Mouse (Mus musculus): ENCODE measurements around the gene Smtnl2.

The Smtnl2 gene

GRCm38 (mm10) chr11:72361385-72362346, 49.8 kb downstream of the Smtnl2 start:
- in situ Hi-C loops (cut with MboI): no loop called here

GRCm38 (mm10) chr11:72354971-72355728, 56.4 kb downstream of the Smtnl2 start:
- in situ Hi-C loops (cut with MboI): no loop called here

- in situ Hi-C loops (cut with MboI): no loop called here
Observed at GRCm38 (mm10) chr11:72353186-72353585, 58.3 kb downstream of the Smtnl2 start.

- in situ Hi-C loops (cut with MboI): no loop called here
Observed at GRCm38 (mm10) chr11:72352272-72352671, 59.2 kb downstream of the Smtnl2 start.

- in situ Hi-C loops (cut with MboI): loop anchor here (10.0 kb wide), 1 partner anchor 215 kb away; no protein-coding TSS in a partner anchor
Observed at GRCm38 (mm10) chr11:72349652-72350051, 61.9 kb downstream of the Smtnl2 start.

GRCm38 (mm10) chr11:72349016-72349415, 62.5 kb downstream of the Smtnl2 start:
- in situ Hi-C loops (cut with MboI): loop anchor here (10.0 kb wide), 1 partner anchor 216 kb away; no protein-coding TSS in a partner anchor

GRCm38 (mm10) chr11:72348563-72348962, 63.0 kb downstream of the Smtnl2 start:
- in situ Hi-C loops (cut with MboI): loop anchor here (10.0 kb wide), 1 partner anchor 216 kb away; no protein-coding TSS in a partner anchor

GRCm38 (mm10) chr11:72344486-72344885, 67.0 kb downstream of the Smtnl2 start:
- in situ Hi-C loops (cut with MboI): loop anchor here (10.0 kb wide), 1 partner anchor 220 kb away; no protein-coding TSS in a partner anchor

GRCm38 (mm10) chr11:72343904-72344303, 67.6 kb downstream of the Smtnl2 start:
- in situ Hi-C loops (cut with MboI): loop anchor here (10.0 kb wide), 1 partner anchor 221 kb away; no protein-coding TSS in a partner anchor

GRCm38 (mm10) chr11:72343238-72343625, 68.3 kb downstream of the Smtnl2 start:
- in situ Hi-C loops (cut with MboI): loop anchor here (10.0 kb wide), 1 partner anchor 222 kb away; no protein-coding TSS in a partner anchor

- in situ Hi-C loops (cut with MboI): loop anchor here (10.0 kb wide), 1 partner anchor 222 kb away; no protein-coding TSS in a partner anchor
Observed at GRCm38 (mm10) chr11:72342549-72343237, 68.8 kb downstream of the Smtnl2 start.

GRCm38 (mm10) chr11:72339716-72340115, 71.8 kb downstream of the Smtnl2 start:
- in situ Hi-C loops (cut with MboI): loop anchor here (10.0 kb wide), 1 partner anchor 225 kb away; no protein-coding TSS in a partner anchor

Measured in mature B cell (primary cell).